Mouse (Mus musculus): ENCODE measurements at regions not wholly inside any gene's neighbourhood (a gene's known extent, or its start where the extent isn't known, plus 50 kb on each side); places are given as distances from the start of the nearest gene placed in this dataset.

GRCm38 (mm10) chr1:186384440-186384839, 267.3 kb upstream of the Lyplal1 start:
- H3K4me3 ChIP-seq (replicated peaks), result no peak overlapping the region
- no peak overlapping the region for H3K4me2 ChIP-seq (replicated peaks)
- ATAC-seq, result no peak
- H3K4me1 ChIP-seq (replicated peaks), result no peaks in the 10 kb centered on the region
- H3K27me3 ChIP-seq, result no peaks in the 10 kb centered on the region
- no peaks in the 10 kb centered on the region for H3K9me3 ChIP-seq
- no peak overlapping the region for H3K27ac ChIP-seq
- H3K36me3 ChIP-seq, result no peaks in the 10 kb centered on the region
- 85% methylated on average over 4 of the region's 4 CpGs for WGBS
- no peak overlapping the region for H3K9ac ChIP-seq (replicated peaks)

DNA sequence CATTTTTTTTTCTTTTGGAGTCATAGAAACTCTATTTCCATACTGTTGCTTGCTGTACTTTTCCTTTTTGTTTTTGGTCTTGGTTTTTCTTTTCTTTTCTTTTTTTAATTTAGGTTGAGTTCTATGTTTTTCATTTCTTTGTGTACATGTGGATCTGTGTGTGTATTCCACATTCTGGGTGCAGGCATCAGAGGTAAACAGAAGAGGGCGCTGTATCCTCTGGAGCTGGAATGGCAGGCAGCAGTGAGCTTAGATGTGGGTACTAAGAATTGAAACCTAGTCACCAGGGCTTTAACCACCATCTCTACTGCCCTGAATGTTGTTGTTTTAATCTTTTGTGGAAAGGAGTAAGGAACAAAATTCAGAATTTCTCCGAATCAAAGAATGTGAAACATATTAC, 266.3 kb upstream of the Lyplal1 start:
- H3K4me1 ChIP-seq (replicated peaks), result no peaks in the 10 kb centered on the region
- no peaks in the 10 kb centered on the region for H3K36me3 ChIP-seq
- H3K9me3 ChIP-seq, result no peaks in the 10 kb centered on the region
- H3K9ac ChIP-seq (replicated peaks), result no peak overlapping the region
- 75% methylated on average over 2 of the region's 2 CpGs for WGBS
- no peak overlapping the region for H3K4me2 ChIP-seq (replicated peaks)
- no peaks in the 10 kb centered on the region for H3K27me3 ChIP-seq
- H3K4me3 ChIP-seq (replicated peaks), result no peak overlapping the region
- H3K27ac ChIP-seq, result no peak overlapping the region
- ATAC-seq, result no peak

DNA sequence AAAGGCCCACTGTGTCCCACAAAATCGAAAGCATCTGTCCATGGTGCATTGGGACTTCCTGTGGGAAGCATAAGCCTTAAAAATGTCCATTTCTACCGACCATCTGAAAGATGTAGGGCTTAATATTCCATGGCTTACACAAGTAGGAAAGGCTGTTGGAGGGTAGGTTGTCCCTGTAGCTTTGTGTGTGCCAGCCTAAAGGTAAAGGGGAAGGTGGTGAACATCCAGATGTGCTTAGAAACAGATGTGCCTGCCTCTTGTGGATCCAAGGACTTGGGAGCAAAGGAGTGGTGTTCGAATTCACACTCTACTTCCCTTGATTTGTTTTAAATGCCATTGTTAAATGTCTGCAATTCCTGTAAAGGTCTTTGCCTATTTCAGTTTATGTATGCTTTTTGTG, 265.9 kb upstream of the Lyplal1 start:
- H3K36me3 ChIP-seq, result no peaks in the 10 kb centered on the region
- no peak overlapping the region for H3K4me2 ChIP-seq (replicated peaks)
- no peaks in the 10 kb centered on the region for H3K27me3 ChIP-seq
- no peaks in the 10 kb centered on the region for H3K9me3 ChIP-seq
- ATAC-seq, result no peak
- H3K4me1 ChIP-seq (replicated peaks), result no peaks in the 10 kb centered on the region
- H3K9ac ChIP-seq (replicated peaks), result no peak overlapping the region
- WGBS, result 87% methylated on average over 3 of the region's 3 CpGs
- H3K4me3 ChIP-seq (replicated peaks), result no peak overlapping the region
- no peak overlapping the region for H3K27ac ChIP-seq

DNA sequence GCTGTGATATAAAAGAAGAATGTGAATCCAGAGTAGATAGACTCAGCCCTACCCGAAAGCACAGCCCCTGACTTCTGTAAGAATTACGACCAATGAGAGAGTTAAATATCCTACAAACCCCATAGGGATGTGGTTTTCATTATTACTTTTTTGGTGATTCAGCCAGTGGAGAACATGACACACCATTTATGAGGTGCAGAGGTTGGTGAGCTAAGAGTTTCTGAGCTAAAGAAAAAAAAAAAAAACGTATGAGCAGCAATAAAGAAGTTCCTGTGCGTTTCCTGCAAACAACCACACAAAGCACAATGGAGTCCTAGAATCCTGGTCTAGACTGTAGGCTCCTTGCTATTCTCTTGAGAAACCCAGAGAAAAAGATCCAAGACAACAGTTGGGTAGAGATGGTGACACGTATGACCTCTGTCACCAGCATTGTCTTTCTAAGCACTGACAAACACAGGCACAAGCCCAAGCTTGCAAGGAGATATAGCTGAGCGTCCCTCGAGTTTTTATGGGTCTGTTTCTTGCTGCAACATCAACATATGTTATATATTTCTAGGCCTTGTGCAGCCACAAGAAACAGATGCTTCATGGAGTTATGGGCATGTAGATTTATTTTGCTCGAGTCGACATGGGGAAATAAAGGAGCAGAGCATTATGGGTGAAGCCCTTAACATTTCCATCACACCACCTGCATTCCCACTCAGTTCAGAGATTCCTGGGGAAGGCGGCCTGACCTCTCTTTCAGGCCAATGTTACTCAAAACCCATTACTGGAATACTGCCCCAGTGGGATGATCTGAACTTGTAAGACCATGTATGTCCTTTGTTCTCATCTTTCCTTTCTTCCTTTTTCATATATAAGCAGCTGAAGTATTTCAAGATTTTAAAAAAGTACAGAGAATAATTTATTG, 263.1 kb upstream of the Lyplal1 start:
- 90% methylated on average over 10 of the region's 10 CpGs for WGBS
- Histone ChIP-seq H3K27ac (no peak overlapping the region), H3K9me3 (no peaks in the 10 kb centered on the region), H3K4me3 (replicated peaks) (no peak overlapping the region), H3K9ac (replicated peaks) (no peak overlapping the region), H3K27me3 (no peaks in the 10 kb centered on the region), H3K36me3 (no peaks in the 10 kb centered on the region), H3K4me2 (replicated peaks) (no peak overlapping the region), H3K4me1 (replicated peaks) (no peaks in the 10 kb centered on the region)
- no peak for ATAC-seq

DNA sequence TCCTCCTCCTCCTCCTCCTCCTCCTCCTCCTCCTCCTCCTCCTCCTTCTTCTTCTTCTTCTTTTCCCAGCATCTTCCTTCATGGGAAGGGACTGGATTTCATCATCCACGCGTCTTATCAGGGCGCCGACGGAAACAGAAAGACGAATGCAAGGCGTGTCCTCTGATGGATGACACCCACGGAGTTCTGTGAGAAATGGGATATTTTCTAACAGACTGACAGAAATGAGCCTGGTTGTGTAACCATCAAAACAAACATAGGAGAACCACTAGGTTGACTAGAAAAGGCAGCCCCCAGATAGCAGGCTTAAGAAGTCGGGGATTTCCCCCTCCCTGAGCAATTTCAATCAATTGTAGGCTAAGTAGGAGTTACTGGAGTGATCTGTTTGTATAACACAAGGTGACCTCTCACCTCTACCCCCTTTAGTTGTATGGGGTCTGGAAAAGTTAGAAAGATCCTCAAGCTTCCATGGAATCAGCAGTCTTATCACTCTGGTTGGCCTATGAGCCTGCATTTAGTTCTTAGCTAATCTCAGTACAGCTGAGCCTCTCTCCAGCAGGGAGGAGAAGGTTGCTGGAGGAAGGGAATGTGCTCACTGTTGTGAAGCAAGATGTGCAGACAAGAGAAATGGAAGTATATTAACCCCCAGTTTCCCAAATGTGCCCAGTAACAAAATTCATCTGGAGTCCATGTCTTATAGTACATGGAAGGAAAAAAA, 260.0 kb upstream of the Lyplal1 start:
- no peak for ATAC-seq
- H3K27ac ChIP-seq, result no peak overlapping the region
- no peak overlapping the region for H3K4me2 ChIP-seq (replicated peaks)
- peaks cover 10% of the 10 kb centered on the region; the same call in 1 of the 2 replicates for H3K4me1 ChIP-seq (replicated peaks)
- H3K9ac ChIP-seq (replicated peaks), result no peak overlapping the region
- WGBS, result 91% methylated on average over 8 of the region's 9 CpGs
- no peaks in the 10 kb centered on the region for H3K27me3 ChIP-seq
- no peak overlapping the region for H3K4me3 ChIP-seq (replicated peaks)
- no peaks in the 10 kb centered on the region for H3K9me3 ChIP-seq
- no peaks in the 10 kb centered on the region for H3K36me3 ChIP-seq

- Histone ChIP-seq H3K4me2 (replicated peaks) (no peak overlapping the region), H3K36me3 (no peaks in the 10 kb centered on the region), H3K27ac (no peak overlapping the region), H3K4me3 (replicated peaks) (no peak overlapping the region), H3K27me3 (no peaks in the 10 kb centered on the region), H3K9me3 (no peaks in the 10 kb centered on the region; the same call in 1 of the 2 replicates), H3K9ac (replicated peaks) (no peak overlapping the region), H3K4me1 (replicated peaks) (peaks cover 10% of the 10 kb centered on the region; the same call in 1 of the 2 replicates)
- no peak for ATAC-seq
- WGBS, result 81% methylated on average over 9 of the region's 9 CpGs
These were observed 257.0 kb upstream of the Lyplal1 start for GRCm38 (mm10) chr1:186374009-186374649.

GRCm38 (mm10) chr1:186373386-186373785, 256.3 kb upstream of the Lyplal1 start:
- Histone ChIP-seq H3K27me3 (no peaks in the 10 kb centered on the region), H3K9me3 (no peaks in the 10 kb centered on the region; the same call in 1 of the 2 replicates), H3K4me2 (replicated peaks) (no peak overlapping the region), H3K4me1 (replicated peaks) (peaks cover 10% of the 10 kb centered on the region; the same call in 1 of the 2 replicates), H3K4me3 (replicated peaks) (no peak overlapping the region), H3K9ac (replicated peaks) (no peak overlapping the region), H3K27ac (no peak overlapping the region), H3K36me3 (no peaks in the 10 kb centered on the region)
- no peak for ATAC-seq
- WGBS, result 19% methylated on average over 4 of the region's 4 CpGs

- WGBS, result 100% methylated on average over 2 of the region's 2 CpGs
- Histone ChIP-seq H3K9ac (replicated peaks) (no peak overlapping the region), H3K27me3 (no peaks in the 10 kb centered on the region), H3K4me1 (replicated peaks) (peaks cover 10% of the 10 kb centered on the region; the same call in 1 of the 2 replicates), H3K4me3 (replicated peaks) (no peak overlapping the region), H3K9me3 (no peaks in the 10 kb centered on the region; the same call in 1 of the 2 replicates), H3K27ac (no peak overlapping the region), H3K36me3 (no peaks in the 10 kb centered on the region), H3K4me2 (replicated peaks) (no peak overlapping the region)
- peak; percentile 62 for ATAC-seq
These were observed 255.8 kb upstream of the Lyplal1 start for GRCm38 (mm10) chr1:186372770-186373353.

DNA sequence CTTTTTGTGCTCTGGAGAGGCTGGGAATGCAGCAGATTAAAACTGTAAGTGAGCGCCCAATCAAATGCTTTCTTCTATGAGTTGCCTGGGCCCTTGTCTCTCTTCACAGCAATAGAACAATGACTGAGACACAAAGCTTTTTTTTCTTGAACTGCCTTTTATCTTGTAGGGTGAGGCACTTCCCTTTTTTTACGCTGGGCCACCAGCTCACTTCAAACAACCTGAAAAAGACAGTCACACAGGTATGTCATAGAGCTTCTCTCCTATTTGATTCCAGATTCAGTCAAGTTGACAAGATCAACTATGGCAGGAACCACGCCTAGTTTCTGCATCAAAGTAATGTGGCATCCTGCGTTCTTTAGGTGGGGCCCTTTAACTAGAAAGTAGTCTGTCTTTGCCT, 246.2 kb upstream of the Lyplal1 start:
- H3K9ac ChIP-seq (replicated peaks), result no peak overlapping the region
- H3K27ac ChIP-seq, result no peak overlapping the region
- no peak for ATAC-seq
- H3K9me3 ChIP-seq, result no peaks in the 10 kb centered on the region
- H3K27me3 ChIP-seq, result no peaks in the 10 kb centered on the region
- H3K4me2 ChIP-seq (replicated peaks), result no peak overlapping the region
- WGBS, result 77% methylated on average over 4 of the region's 4 CpGs
- no peaks in the 10 kb centered on the region for H3K36me3 ChIP-seq
- no peaks in the 10 kb centered on the region for H3K4me1 ChIP-seq (replicated peaks)
- H3K4me3 ChIP-seq (replicated peaks), result no peak overlapping the region

DNA sequence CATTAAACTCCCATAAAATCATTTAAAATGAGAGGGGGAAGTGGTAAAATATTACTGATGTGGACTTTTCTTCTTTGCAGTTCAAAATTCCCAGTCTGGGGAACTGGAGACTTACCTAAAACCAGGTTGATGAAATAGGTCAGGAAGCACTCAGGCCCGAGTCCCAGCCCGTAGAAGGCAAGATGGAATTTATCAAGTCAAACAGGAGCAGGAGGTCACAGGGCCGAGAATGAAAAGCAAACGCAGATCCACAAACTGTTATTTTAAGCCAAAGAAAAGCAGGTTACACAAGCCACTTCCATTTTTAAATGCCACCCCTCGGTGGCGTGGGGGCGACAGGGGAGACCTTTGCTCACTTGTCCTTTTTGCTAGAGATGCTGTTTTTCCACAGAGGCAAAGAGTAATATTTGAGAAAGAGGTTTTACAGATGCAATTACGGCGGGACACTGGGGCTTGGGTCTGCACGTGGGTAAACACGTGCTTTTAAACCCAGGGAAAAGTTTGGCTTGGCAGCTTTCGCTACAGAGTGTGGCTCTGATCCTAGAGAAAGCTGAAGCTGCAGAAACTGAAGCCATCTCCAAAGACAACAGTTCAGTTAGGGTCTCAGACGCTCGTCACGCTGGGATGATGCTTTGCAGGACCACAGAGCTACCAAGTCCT, 241.0 kb upstream of the Lyplal1 start:
- Histone ChIP-seq H3K4me2 (replicated peaks) (no peak overlapping the region), H3K4me3 (replicated peaks) (no peak overlapping the region), H3K4me1 (replicated peaks) (no peaks in the 10 kb centered on the region), H3K36me3 (no peaks in the 10 kb centered on the region), H3K9ac (replicated peaks) (no peak overlapping the region), H3K27me3 (no peaks in the 10 kb centered on the region), H3K27ac (no peak overlapping the region), H3K9me3 (no peaks in the 10 kb centered on the region)
- 79% methylated on average over 15 of the region's 15 CpGs for WGBS
- no peak for ATAC-seq

GRCm38 (mm10) chr1:186354742-186355141, 237.6 kb upstream of the Lyplal1 start:
- H3K9ac ChIP-seq (replicated peaks), result no peak overlapping the region
- WGBS, result 73% methylated on average over 6 of the region's 6 CpGs
- H3K27ac ChIP-seq, result no peak overlapping the region
- ATAC-seq, result no peak
- no peaks in the 10 kb centered on the region for H3K36me3 ChIP-seq
- no peaks in the 10 kb centered on the region for H3K27me3 ChIP-seq
- H3K9me3 ChIP-seq, result no peaks in the 10 kb centered on the region
- H3K4me2 ChIP-seq (replicated peaks), result no peak overlapping the region
- no peaks in the 10 kb centered on the region for H3K4me1 ChIP-seq (replicated peaks)
- H3K4me3 ChIP-seq (replicated peaks), result no peak overlapping the region

Measured in midbrain, embryonic 13.5 days (tissue).